Mouse (Mus musculus) CD8-positive naive resting alpha-beta T cell, adult 2 months (primary cell): ENCODE data around the gene Esp1.
"Not testable (repeated sequence)": the region's sequence is repeated elsewhere in the genome, so short reads cannot be mapped to it uniquely, and the experiment has no call there.

ENCODE experiments used
- DNase-seq, 2 experiments: peaks; one replicate each; pipeline ENCODE4 v3.0.0; 2022; ENCODE audit warnings: low read depth in 2 of 2, low spot score in 2 of 2

Esp1 gene

DNA sequence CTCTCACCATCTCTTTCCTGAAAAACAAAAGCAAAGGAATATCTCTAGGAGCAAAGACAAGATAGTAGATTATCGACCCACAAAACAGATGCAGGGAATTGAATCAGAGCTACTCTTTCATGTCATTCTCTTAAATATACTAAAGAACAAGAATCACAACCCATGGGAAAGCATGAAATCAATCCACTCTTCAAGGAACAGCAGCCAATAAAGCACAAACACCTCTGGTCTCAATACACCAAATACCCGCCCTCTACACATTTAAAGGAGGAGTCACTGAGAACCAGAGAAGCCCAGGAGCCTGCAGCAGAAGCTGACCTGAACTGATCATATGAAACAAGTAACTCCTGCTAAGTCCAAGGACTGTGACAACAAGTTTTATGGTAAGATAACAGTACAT lies at the start of gene Esp1:
Gene Esp1 (plus strand): TSS at position 301 of the 400 bp plus-strand sequence.
- DNase-seq = no peak

DNA sequence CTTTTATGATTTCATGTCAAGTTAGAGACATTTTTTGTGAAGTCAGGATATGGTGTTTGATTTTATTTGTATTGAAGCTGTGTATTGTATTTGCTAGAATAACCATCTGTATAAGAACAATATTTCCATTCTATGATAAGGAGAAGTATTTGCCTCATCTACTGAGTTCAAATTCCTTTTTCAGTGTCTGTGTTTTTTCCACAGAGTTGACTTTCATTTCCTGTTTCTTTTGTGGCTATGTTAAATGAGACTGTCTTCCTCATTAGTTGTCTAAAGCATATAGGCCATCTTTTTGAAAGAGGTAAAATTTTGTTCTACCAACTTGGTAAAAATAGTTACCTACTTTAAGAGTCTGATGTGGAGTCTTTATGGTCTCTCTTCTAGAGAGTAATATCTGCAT lies 10.6 kb upstream of the Esp1 start:
- DNase-seq = no peak

- not testable (repeated sequence) for DNase-seq
Observed at GRCm38 (mm10) chr17:40717055-40717454, 9.9 kb upstream of the Esp1 start.

- DNase-seq = no peak
Observed at GRCm38 (mm10) chr17:40731296-40731695, 4.4 kb downstream of the Esp1 start.

GRCm38 (mm10) chr17:40731724-40732123 lies 4.8 kb downstream of the Esp1 start:
- no peak for DNase-seq

- DNase-seq = no peak
Observed at GRCm38 (mm10) chr17:40763662-40764061, 36.7 kb downstream of the Esp1 start.

GRCm38 (mm10) chr17:40767120-40767519 lies 40.2 kb downstream of the Esp1 start:
- DNase-seq = no peak
